In the genomic region with DNA sequence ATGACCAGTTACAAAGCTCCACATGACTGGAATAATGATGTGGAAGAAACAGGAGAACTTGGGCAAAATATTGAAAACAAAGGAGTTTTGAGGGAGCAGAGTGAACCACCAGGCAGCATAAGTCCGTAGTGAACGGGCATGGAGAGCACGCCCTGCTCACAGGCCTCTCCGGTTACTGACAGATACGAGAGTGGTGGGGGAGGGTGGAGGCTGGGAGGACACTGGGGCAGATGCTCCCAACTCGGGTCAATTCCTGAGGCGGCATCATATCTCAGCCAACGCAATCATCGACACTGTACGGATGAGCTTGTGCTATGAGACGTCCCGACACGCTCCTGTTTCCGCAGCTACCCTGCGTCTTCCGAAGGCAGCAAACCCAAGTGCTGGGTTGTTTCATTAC, we compare ENCODE assay signal across 16 mouse cellular contexts. TPM values are rescaled to one million over a fixed set of nuclear protein-coding genes. Genes with fewer than 3 reads are reported as not detected.
"Had no signal": no experiment of that assay in that cellular context is flagged by ENCODE, and none has a peak within 500 bp of the region (broad histone marks: within the 10 kb centered on the region; RNA-seq: fewer than 3 reads in every experiment).

No protein-coding gene starts in this region.

- H3K4me3 ChIP-seq: limb, embryonic 13.5 days; liver, embryonic 15.5 days; midbrain, embryonic 10.5 days; neural tube, embryonic 13.5 days had no signal

- H3K4me1 ChIP-seq: limb, embryonic 13.5 days; liver, embryonic 15.5 days; neural tube, embryonic 13.5 days had no signal

- H3K4me2 ChIP-seq: limb, embryonic 13.5 days; liver, embryonic 15.5 days; lung, embryonic 14.5 days; neural tube, embryonic 13.5 days had no signal

- H3K36me3 ChIP-seq: liver, embryonic 15.5 days had no signal

- DNase-seq: kidney, adult 9 months; kidney, postnatal 14 days; layer of hippocampus, adult 9-11 months; layer of hippocampus, postnatal 36 days; left cerebral cortex, postnatal 4 days; lung, embryonic 14.5 days; lung, postnatal 10 days; lung, postnatal 4 days; retina, postnatal 1 day; thymus, postnatal 36 days had no signal

- H3K9me3 ChIP-seq: limb, embryonic 13.5 days; liver, embryonic 15.5 days; midbrain, embryonic 10.5 days; neural tube, embryonic 13.5 days had no signal

- H3K27ac ChIP-seq: limb, embryonic 13.5 days; liver, embryonic 15.5 days; midbrain, embryonic 10.5 days; neural tube, embryonic 13.5 days had no signal

- H3K9ac ChIP-seq: limb, embryonic 13.5 days; liver, embryonic 15.5 days; lung, embryonic 14.5 days; neural tube, embryonic 13.5 days had no signal

- ATAC-seq: midbrain, embryonic 16.5 days had no signal

- H3K27me3 ChIP-seq: limb, embryonic 13.5 days; liver, embryonic 15.5 days; neural tube, embryonic 13.5 days had no signal

RNA-seq across cellular contexts. Expression of gene C130074G19Rik, which starts 14.3 kb away (rescaled TPM):
- total RNA-seq: megakaryocyte, adult 5-6 weeks had no signal
